Mouse (Mus musculus) CH12.LX (cell line): ENCODE results near the gene Ints7.

Experiments used
- CHD2 ChIP-seq: IDR thresholded peaks from 2 replicates; pipeline ENCODE4 v1.6.1; 2011; ENCODE audit warnings: low read length, improper control_type of control experiment
- CTCF ChIP-seq, 2 experiments: IDR thresholded peaks in 1 of 2; conservative IDR thresholded peaks in 1 of 2; 2 replicates each; pipeline ENCODE4 v1.5.1; 2011 to 2012; ENCODE audit warnings: low read depth in 2 of 2, low read length in 2 of 2, improper control_type of control experiment in 1 of 2, inconsistent platforms in 1 of 2, mild to moderate bottlenecking in 1 of 2, moderate library complexity in 1 of 2
- JUND ChIP-seq: conservative IDR thresholded peaks from 2 replicates; pipeline ENCODE4 v1.6.1; 2011; ENCODE audit warnings: low read depth, low read length, improper control_type of control experiment
- POLR2A ChIP-seq: IDR thresholded peaks from 2 replicates; pipeline ENCODE4 v1.6.1; 2011; ENCODE audit warnings: low read depth, mild to moderate bottlenecking, improper control_type of control experiment, low read length
- SMC3 ChIP-seq: IDR thresholded peaks from 2 replicates; pipeline ENCODE4 v1.6.1; 2011; ENCODE audit warnings: low read depth, low read length, improper control_type of control experiment
- TBP ChIP-seq: conservative IDR thresholded peaks from 2 replicates; pipeline ENCODE4 v1.6.1; 2011; ENCODE audit warnings: low read depth, low read length, improper control_type of control experiment
- USF1 ChIP-seq: IDR thresholded peaks from 2 replicates; pipeline ENCODE4 v1.6.1; 2014; ENCODE audit warnings: low read depth, mild to moderate bottlenecking, inconsistent platforms, low read length, improper control_type of control experiment

DNA sequence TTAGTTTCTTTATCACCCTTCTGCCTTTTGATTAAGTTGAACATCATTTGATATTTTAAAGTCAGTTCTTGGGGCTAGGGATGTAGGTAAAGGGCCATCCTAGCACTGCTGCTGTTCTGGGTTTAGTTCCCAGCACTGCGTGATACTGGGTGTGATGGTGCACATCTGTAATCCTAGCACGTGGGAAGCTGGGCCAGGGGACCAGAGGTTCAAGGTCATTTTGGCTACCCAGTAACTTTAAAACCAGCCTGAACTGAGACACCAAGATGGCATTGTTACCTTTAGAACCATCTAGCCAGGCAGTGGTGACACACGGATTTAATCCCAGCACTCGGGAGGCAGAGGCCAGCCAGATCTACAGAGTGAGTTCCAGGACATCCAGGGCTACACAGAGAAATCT lies 8.4 kb downstream of the Ints7 start:
- no peak for TF ChIP-seq USF1
- no peak for TF ChIP-seq CTCF (conservative IDR thresholded peaks at IDR 0.05 in 1 of 2, IDR thresholded peaks at IDR 0.05 in 1 of 2; ENCODE audit: low read depth in 2 of 2, low read length in 2 of 2)
- TF ChIP-seq JUND: no peak
- TF ChIP-seq CHD2: no peak
- no peak for TF ChIP-seq SMC3
- no peak for TF ChIP-seq POLR2A
- TF ChIP-seq TBP: no peak
